Mouse (Mus musculus): Measurements from ENCODE around the gene Tnfsf4.

The Tnfsf4 gene

GRCm38 (mm10) chr1:161394931-161395459 is at the start of gene Tnfsf4:
Tnfsf4 (plus strand) TSS chr1:161395409.
- DNase-seq (ENCODE audit: extremely low spot score, low read depth, low spot score) = no peak

- DNase-seq (ENCODE audit: extremely low spot score, low read depth, low spot score) = no peak
Measured at GRCm38 (mm10) chr1:161350981-161351380, 44.2 kb upstream of the Tnfsf4 start.

GRCm38 (mm10) chr1:161365006-161365405 is 30.2 kb upstream of the Tnfsf4 start:
- DNase-seq (ENCODE audit: extremely low spot score, low read depth, low spot score) = no peak

- DNase-seq (ENCODE audit: extremely low spot score, low read depth, low spot score) = no peak
Measured at GRCm38 (mm10) chr1:161371919-161372318, 23.3 kb upstream of the Tnfsf4 start.

GRCm38 (mm10) chr1:161375866-161376265 is 19.3 kb upstream of the Tnfsf4 start:
- DNase-seq (ENCODE audit: extremely low spot score, low read depth, low spot score) = no peak

- no peak for DNase-seq (ENCODE audit: extremely low spot score, low read depth, low spot score)
Measured at GRCm38 (mm10) chr1:161378571-161378970, 16.6 kb upstream of the Tnfsf4 start.

GRCm38 (mm10) chr1:161379685-161380424 is 15.4 kb upstream of the Tnfsf4 start:
- no peak for DNase-seq (ENCODE audit: extremely low spot score, low read depth, low spot score)

GRCm38 (mm10) chr1:161380425-161380780 is 14.8 kb upstream of the Tnfsf4 start:
- peak; percentile 14 for DNase-seq (ENCODE audit: extremely low spot score, low read depth, low spot score)

- no peak for DNase-seq (ENCODE audit: extremely low spot score, low read depth, low spot score)
Measured at GRCm38 (mm10) chr1:161390066-161390465, 5.1 kb upstream of the Tnfsf4 start.

GRCm38 (mm10) chr1:161392906-161393305 is 2.3 kb upstream of the Tnfsf4 start:
- DNase-seq (ENCODE audit: extremely low spot score, low read depth, low spot score) = no peak

GRCm38 (mm10) chr1:161395610-161396009 is 401 bp downstream of the Tnfsf4 start:
- no peak for DNase-seq (ENCODE audit: extremely low spot score, low read depth, low spot score)

GRCm38 (mm10) chr1:161396351-161396750 is 1.1 kb downstream of the Tnfsf4 start:
- DNase-seq (ENCODE audit: extremely low spot score, low read depth, low spot score) = no peak

- peak; percentile 26 for DNase-seq (ENCODE audit: extremely low spot score, low read depth, low spot score)
Measured at GRCm38 (mm10) chr1:161400126-161400525, 4.9 kb downstream of the Tnfsf4 start.

- peak; percentile 58 for DNase-seq (ENCODE audit: extremely low spot score, low read depth, low spot score)
Measured at GRCm38 (mm10) chr1:161403061-161403460, 7.9 kb downstream of the Tnfsf4 start.

- no peak for DNase-seq (ENCODE audit: extremely low spot score, low read depth, low spot score)
Measured at GRCm38 (mm10) chr1:161406480-161406879, 11.3 kb downstream of the Tnfsf4 start.

GRCm38 (mm10) chr1:161419926-161420325 is 24.7 kb downstream of the Tnfsf4 start:
- DNase-seq (ENCODE audit: extremely low spot score, low read depth, low spot score) = no peak

- no peak for DNase-seq (ENCODE audit: extremely low spot score, low read depth, low spot score)
Measured at GRCm38 (mm10) chr1:161420646-161421045, 25.4 kb downstream of the Tnfsf4 start.

- no peak for DNase-seq (ENCODE audit: extremely low spot score, low read depth, low spot score)
Measured at GRCm38 (mm10) chr1:161426277-161427056, 31.3 kb downstream of the Tnfsf4 start.

- DNase-seq (ENCODE audit: extremely low spot score, low read depth, low spot score) = no peak
Measured at GRCm38 (mm10) chr1:161427057-161427311, 31.8 kb downstream of the Tnfsf4 start.

GRCm38 (mm10) chr1:161435781-161436180 is 40.6 kb downstream of the Tnfsf4 start:
- no peak for DNase-seq (ENCODE audit: extremely low spot score, low read depth, low spot score)

- DNase-seq (ENCODE audit: extremely low spot score, low read depth, low spot score) = no peak
Measured at GRCm38 (mm10) chr1:161436503-161436902, 41.3 kb downstream of the Tnfsf4 start.

GRCm38 (mm10) chr1:161444858-161445257 is 49.6 kb downstream of the Tnfsf4 start:
- no peak for DNase-seq (ENCODE audit: extremely low spot score, low read depth, low spot score)
